Mouse (Mus musculus) erythroblast, embryonic 14.5 days (primary cell): Measurements from ENCODE around the gene Clec2i.

ENCODE experiments used
- GATA1 ChIP-seq: IDR thresholded peaks from 2 replicates; pipeline ENCODE4 v1.6.1; 2012; ENCODE audit warnings: low read length, inconsistent platforms, mixed read lengths
- TAL1 ChIP-seq: IDR thresholded peaks from 3 replicates; pipeline ENCODE4 v1.6.1; 2012; ENCODE audit warnings: low read length, inconsistent platforms, mixed read lengths

GRCm38 (mm10) chr6:128843479-128843992 is 43.9 kb upstream of the Clec2i start:
- TF ChIP-seq TAL1 (no peak), GATA1 (no peak)
